Mouse (Mus musculus): ENCODE data around the gene Pitpnc1. TPM values are rescaled to one million over a fixed set of nuclear protein-coding genes. Genes with fewer than 3 reads are reported as not detected.

Pitpnc1 gene
- total and polyA plus RNA-seq, 3 experiments = 2.4 to 5.4 (median 3.6) TPM

DNA sequence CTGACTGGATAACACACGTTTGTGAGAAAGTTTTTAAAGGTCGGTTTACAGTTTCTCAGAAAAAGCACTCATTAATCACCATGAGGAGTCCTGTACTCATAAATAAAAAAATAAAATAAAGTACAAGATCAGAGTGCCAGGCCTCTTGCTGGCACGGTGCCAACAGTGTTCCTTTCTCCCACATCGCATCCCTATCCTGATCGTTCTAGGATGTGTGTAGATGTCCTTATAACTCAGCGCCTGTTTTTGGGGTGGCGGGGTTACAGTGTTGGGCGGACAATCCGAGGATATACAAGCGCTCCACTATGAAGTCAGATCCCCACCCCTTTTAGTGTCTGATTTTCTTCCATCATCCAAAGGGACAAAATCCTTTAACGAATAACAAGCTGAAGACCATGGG is 94.7 kb downstream of the Pitpnc1 start:
- H3K79me2 ChIP-seq (replicated peaks; ENCODE audit: control insufficient read depth, extremely low read depth, insufficient read depth, poor library complexity, severe bottlenecking) = no peaks in the 10 kb centered on the region
- in situ Hi-C loops (cut with MboI; ENCODE audit: low pct_ligation_motif_present, low pct_unique_long_range_greater_than_20kb, low sequenced_read_pairs) (loop anchor here (5.0 kb wide), 2 partner anchors 96 to 99 kb away; partner anchors contain the start of gene Pitpnc1), dilution Hi-C loops (cut with MboI; ENCODE audit: extremely low pct_ligation_motif_present, extremely low pct_unique_long_range_greater_than_20kb, low sequenced_read_pairs) (no loop called here)
- DNase-seq (ENCODE audit: extremely low read depth) = no peak
- H3K4me3 ChIP-seq (replicated peaks in 1 of 3; ENCODE audit: low read depth in 2 of 3, low read length in 2 of 3, poor library complexity in 1 of 3) = no peak overlapping the region
- no peak overlapping the region for H3K27ac ChIP-seq (ENCODE audit: insufficient read depth, low read depth)
- H3K9ac ChIP-seq (ENCODE audit: insufficient read depth, low read depth) = no peak overlapping the region
- H3K27me3 ChIP-seq (replicated peaks) = no peaks in the 10 kb centered on the region
- H3K4me2 ChIP-seq (ENCODE audit: insufficient read depth, low read depth, poor library complexity, severe bottlenecking) = no peak overlapping the region
- TF ChIP-seq IRF4 (IDR thresholded peaks at IDR 0.05; ENCODE audit: low read depth, low read length) (no peak), ZMIZ1 (IDR thresholded peaks at IDR 0.05; ENCODE audit: low read depth, low read length) (no peak), RCOR1 (conservative IDR thresholded peaks at IDR 0.05; ENCODE audit: low read depth, low read length) (no peak), UBTF (IDR thresholded peaks at IDR 0.05; ENCODE audit: low read depth, low read length) (no peak), PAX5 (IDR thresholded peaks at IDR 0.05; ENCODE audit: low read length) (no peak), CTCF (conservative IDR thresholded peaks at IDR 0.05 in 1 of 2, IDR thresholded peaks at IDR 0.05 in 1 of 2; ENCODE audit: low read depth in 2 of 2, low read length in 2 of 2) (no peak)
- H3K9me3 ChIP-seq (replicated peaks; ENCODE audit: low read length) = peaks cover 3% of the 10 kb centered on the region
- peaks cover 0 to 17% of the 10 kb centered on the region in 2 experiments; a peak in 2 of 4 replicates for H3K4me1 ChIP-seq (ENCODE audit: control insufficient read depth in 1 of 2, insufficient read depth in 2 of 2)
- H3K36me3 ChIP-seq (replicated peaks in 1 of 2; ENCODE audit: control insufficient read depth in 1 of 2, insufficient read depth in 1 of 2, low read length in 1 of 2) = no peaks in the 10 kb centered on the region

GRCm38 (mm10) chr11:107373569-107373968 is 96.9 kb downstream of the Pitpnc1 start:
- in situ Hi-C loops (cut with MboI; ENCODE audit: low pct_ligation_motif_present, low pct_unique_long_range_greater_than_20kb, low sequenced_read_pairs) = no loop called here
- H3K27ac ChIP-seq (ENCODE audit: insufficient read depth, low read depth) = no peak overlapping the region
- TF ChIP-seq UBTF (IDR thresholded peaks at IDR 0.05; ENCODE audit: low read depth, low read length) (no peak), USF2 (conservative IDR thresholded peaks at IDR 0.05; ENCODE audit: low read depth, low read length) (no peak), CHD2 (IDR thresholded peaks at IDR 0.05; ENCODE audit: low read length) (no peak), NELFE (IDR thresholded peaks at IDR 0.05; ENCODE audit: low read depth, low read length) (no peak), JUN (IDR thresholded peaks at IDR 0.05; ENCODE audit: insufficient read depth, low read depth, low read length) (no peak), CTCF (conservative IDR thresholded peaks at IDR 0.05 in 1 of 2, IDR thresholded peaks at IDR 0.05 in 1 of 2; ENCODE audit: low read depth in 2 of 2, low read length in 2 of 2) (no peak), ZC3H11A (IDR thresholded peaks at IDR 0.05; ENCODE audit: low read depth, low read length) (no peak), EP300 (IDR thresholded peaks at IDR 0.05; ENCODE audit: low read length) (no peak)

GRCm38 (mm10) chr11:107373154-107373553 is 97.3 kb downstream of the Pitpnc1 start:
- Histone ChIP-seq H3K9ac (ENCODE audit: insufficient read depth, low read depth) (no peak overlapping the region), H3K27ac (ENCODE audit: insufficient read depth, low read depth) (no peak overlapping the region), H3K79me2 (replicated peaks; ENCODE audit: control insufficient read depth, extremely low read depth, insufficient read depth, poor library complexity, severe bottlenecking) (no peaks in the 10 kb centered on the region), H3K36me3 (replicated peaks in 1 of 2; ENCODE audit: control insufficient read depth in 1 of 2, insufficient read depth in 1 of 2, low read length in 1 of 2) (no peaks in the 10 kb centered on the region), H3K4me2 (ENCODE audit: insufficient read depth, low read depth, poor library complexity, severe bottlenecking) (no peak overlapping the region), H3K9me3 (replicated peaks; ENCODE audit: low read length) (no peaks in the 10 kb centered on the region), H3K4me1 (ENCODE audit: control insufficient read depth in 1 of 2, insufficient read depth in 2 of 2) (peaks cover 0 to 17% of the 10 kb centered on the region in 2 experiments; a peak in 2 of 4 replicates), H3K27me3 (replicated peaks) (no peaks in the 10 kb centered on the region), H3K4me3 (replicated peaks in 1 of 3; ENCODE audit: low read depth in 2 of 3, low read length in 2 of 3, poor library complexity in 1 of 3) (no peak overlapping the region)
- in situ Hi-C loops (cut with MboI; ENCODE audit: low pct_ligation_motif_present, low pct_unique_long_range_greater_than_20kb, low sequenced_read_pairs) = no loop called here
- DNase-seq (ENCODE audit: extremely low read depth) = no peak
- TF ChIP-seq USF2 (conservative IDR thresholded peaks at IDR 0.05; ENCODE audit: low read depth, low read length) = no peak
- TF ChIP-seq ZC3H11A (IDR thresholded peaks at IDR 0.05; ENCODE audit: low read depth, low read length) = no peak
- dilution Hi-C loops (cut with MboI; ENCODE audit: extremely low pct_ligation_motif_present, extremely low pct_unique_long_range_greater_than_20kb, low sequenced_read_pairs) = no loop called here

More at GRCm38 (mm10) chr11:107373569-107373968, 96.9 kb downstream of the Pitpnc1 start:
- Histone ChIP-seq H3K27me3 (replicated peaks) (no peaks in the 10 kb centered on the region), H3K9me3 (replicated peaks; ENCODE audit: low read length) (no peaks in the 10 kb centered on the region), H3K4me3 (replicated peaks in 1 of 3; ENCODE audit: low read depth in 2 of 3, low read length in 2 of 3, poor library complexity in 1 of 3) (no peak overlapping the region), H3K4me1 (ENCODE audit: control insufficient read depth in 1 of 2, insufficient read depth in 2 of 2) (peaks cover 0 to 17% of the 10 kb centered on the region in 2 experiments; a peak in 2 of 4 replicates), H3K9ac (ENCODE audit: insufficient read depth, low read depth) (no peak overlapping the region), H3K79me2 (replicated peaks; ENCODE audit: control insufficient read depth, extremely low read depth, insufficient read depth, poor library complexity, severe bottlenecking) (no peaks in the 10 kb centered on the region), H3K4me2 (ENCODE audit: insufficient read depth, low read depth, poor library complexity, severe bottlenecking) (no peak overlapping the region), H3K36me3 (replicated peaks in 1 of 2; ENCODE audit: control insufficient read depth in 1 of 2, insufficient read depth in 1 of 2, low read length in 1 of 2) (no peaks in the 10 kb centered on the region)
- DNase-seq (ENCODE audit: extremely low read depth) = no peak
- dilution Hi-C loops (cut with MboI; ENCODE audit: extremely low pct_ligation_motif_present, extremely low pct_unique_long_range_greater_than_20kb, low sequenced_read_pairs) = no loop called here
